Mouse (Mus musculus): ENCODE measurements at regions not wholly inside any gene's neighbourhood (a gene's known extent, or its start where the extent isn't known, plus 50 kb on each side); places are given as distances from the start of the nearest gene placed in this dataset.

GRCm38 (mm10) chr8:32958331-32958730 lies 470.2 kb upstream of the 5930422O12Rik start:
- no peak overlapping the region for H3K4me2 ChIP-seq (ENCODE audit: low read depth, severe bottlenecking)
- 84% methylated on average over 1 of the region's 1 CpGs for WGBS
- H3K36me3 ChIP-seq (ENCODE audit: control insufficient read depth, insufficient read depth, low read length), result no peaks in the 10 kb centered on the region
- DNase-seq (ENCODE audit: low spot score) (no peak), ATAC-seq (ENCODE audit: insufficient number of reproducible peaks, low FRiP score, low TSS enrichment, low read depth) (no peak)
- no peaks in the 10 kb centered on the region for H3K4me1 ChIP-seq (ENCODE audit: control insufficient read depth, insufficient read depth, low read length)
- H3K27ac ChIP-seq (replicated peaks; ENCODE audit: low read depth, low read length), result no peak overlapping the region
- no peak overlapping the region for H3K4me3 ChIP-seq (ENCODE audit: low read depth, low read length)
- H3K9ac ChIP-seq (ENCODE audit: low read length), result no peak overlapping the region
- no peaks in the 10 kb centered on the region for H3K9me3 ChIP-seq (ENCODE audit: control insufficient read depth, low read length)
- H3K27me3 ChIP-seq (ENCODE audit: control insufficient read depth, insufficient read depth, low read length), result no peaks in the 10 kb centered on the region

DNA sequence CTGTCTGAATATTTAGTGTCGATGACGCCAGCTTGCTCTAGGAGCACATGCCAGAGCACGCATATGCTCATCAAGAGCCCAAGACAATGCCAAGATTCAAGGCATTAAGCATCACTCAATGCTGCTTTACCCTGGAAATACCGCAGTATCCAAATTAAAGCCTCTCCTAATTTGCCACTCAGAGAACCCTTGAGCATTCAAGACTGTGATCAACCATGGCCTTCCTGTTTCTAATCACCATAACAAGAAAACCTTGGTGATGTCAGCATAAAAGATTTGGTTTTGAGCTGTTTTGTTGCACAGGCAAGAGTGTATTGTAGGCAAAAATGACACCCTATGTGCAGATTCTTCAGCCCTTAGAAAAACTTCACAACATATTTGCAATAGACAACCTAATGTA lies 469.7 kb upstream of the 5930422O12Rik start:
- Histone ChIP-seq H3K4me1 (ENCODE audit: control insufficient read depth, insufficient read depth, low read length) (no peaks in the 10 kb centered on the region), H3K36me3 (ENCODE audit: control insufficient read depth, insufficient read depth, low read length) (no peaks in the 10 kb centered on the region), H3K9me3 (ENCODE audit: control insufficient read depth, low read length) (no peaks in the 10 kb centered on the region), H3K4me2 (ENCODE audit: low read depth, severe bottlenecking) (no peak overlapping the region), H3K27me3 (ENCODE audit: control insufficient read depth, insufficient read depth, low read length) (no peaks in the 10 kb centered on the region), H3K27ac (replicated peaks; ENCODE audit: low read depth, low read length) (no peak overlapping the region), H3K4me3 (ENCODE audit: low read depth, low read length) (no peak overlapping the region), H3K9ac (ENCODE audit: low read length) (no peak overlapping the region)
- ATAC-seq (ENCODE audit: insufficient number of reproducible peaks, low FRiP score, low TSS enrichment, low read depth), result no peak
- DNase-seq (ENCODE audit: low spot score), result no peak
- WGBS, result 95% methylated on average over 4 of the region's 4 CpGs

- no peak overlapping the region for H3K4me3 ChIP-seq (ENCODE audit: low read depth, low read length)
- H3K27ac ChIP-seq (replicated peaks; ENCODE audit: low read depth, low read length), result no peak overlapping the region
- H3K9me3 ChIP-seq (ENCODE audit: control insufficient read depth, low read length), result no peaks in the 10 kb centered on the region
- H3K4me1 ChIP-seq (ENCODE audit: control insufficient read depth, insufficient read depth, low read length), result no peaks in the 10 kb centered on the region
- no peak overlapping the region for H3K4me2 ChIP-seq (ENCODE audit: low read depth, severe bottlenecking)
- no peaks in the 10 kb centered on the region for H3K36me3 ChIP-seq (ENCODE audit: control insufficient read depth, insufficient read depth, low read length)
- ATAC-seq (ENCODE audit: insufficient number of reproducible peaks, low FRiP score, low TSS enrichment, low read depth) (no peak), DNase-seq (ENCODE audit: low spot score) (no peak)
- no peaks in the 10 kb centered on the region for H3K27me3 ChIP-seq (ENCODE audit: control insufficient read depth, insufficient read depth, low read length)
- no peak overlapping the region for H3K9ac ChIP-seq (ENCODE audit: low read length)
- 93% methylated on average over 12 of the region's 12 CpGs for WGBS
These were observed 469.0 kb upstream of the 5930422O12Rik start for GRCm38 (mm10) chr8:32959326-32960064.

- H3K36me3 ChIP-seq (ENCODE audit: control insufficient read depth, insufficient read depth, low read length), result no peaks in the 10 kb centered on the region
- no peak for DNase-seq (ENCODE audit: low spot score)
- no peak for ATAC-seq (ENCODE audit: insufficient number of reproducible peaks, low FRiP score, low TSS enrichment, low read depth)
- no peaks in the 10 kb centered on the region for H3K27me3 ChIP-seq (ENCODE audit: control insufficient read depth, insufficient read depth, low read length)
- 84% methylated on average over 3 of the region's 3 CpGs for WGBS
- H3K4me2 ChIP-seq (ENCODE audit: low read depth, severe bottlenecking), result no peak overlapping the region
- H3K9me3 ChIP-seq (ENCODE audit: control insufficient read depth, low read length), result no peaks in the 10 kb centered on the region
- no peaks in the 10 kb centered on the region for H3K4me1 ChIP-seq (ENCODE audit: control insufficient read depth, insufficient read depth, low read length)
- no peak overlapping the region for H3K4me3 ChIP-seq (ENCODE audit: low read depth, low read length)
- H3K27ac ChIP-seq (replicated peaks; ENCODE audit: low read depth, low read length), result no peak overlapping the region
- no peak overlapping the region for H3K9ac ChIP-seq (ENCODE audit: low read length)
These were observed 438.3 kb upstream of the 5930422O12Rik start for GRCm38 (mm10) chr8:32990216-32990615.

DNA sequence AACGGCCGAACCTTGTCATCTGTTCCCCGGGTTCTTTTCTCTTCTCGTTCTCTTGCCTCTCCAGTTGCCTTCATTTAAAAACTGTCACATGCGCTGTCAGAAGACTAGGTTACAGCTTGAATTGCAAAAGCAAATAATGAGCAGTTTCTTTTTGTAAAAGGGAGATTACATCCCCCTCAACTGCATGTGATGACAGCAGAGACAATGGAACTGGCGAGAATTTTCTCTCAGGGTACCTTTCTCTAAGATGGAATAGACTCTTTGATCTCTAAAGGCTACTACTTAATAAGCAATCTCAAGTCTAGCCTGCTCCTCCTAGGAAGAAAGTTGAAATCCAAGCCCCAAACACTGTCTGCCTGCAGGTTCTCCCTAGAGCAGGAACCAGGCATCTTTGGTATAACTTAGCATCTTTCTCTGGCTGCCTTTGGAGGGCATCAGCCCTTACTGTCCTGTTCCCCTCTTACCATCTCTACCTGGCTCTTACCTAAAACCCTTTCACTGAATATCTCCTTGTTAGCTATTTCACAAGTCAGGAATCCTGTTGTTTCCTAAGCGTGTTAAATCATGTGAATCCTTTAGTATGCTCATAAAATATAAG lies 424.4 kb upstream of the 5930422O12Rik start:
- Histone ChIP-seq H3K36me3 (ENCODE audit: control insufficient read depth, insufficient read depth, low read length) (no peaks in the 10 kb centered on the region), H3K27ac (replicated peaks; ENCODE audit: low read depth, low read length) (no peak overlapping the region), H3K27me3 (ENCODE audit: control insufficient read depth, insufficient read depth, low read length) (no peaks in the 10 kb centered on the region), H3K4me1 (ENCODE audit: control insufficient read depth, insufficient read depth, low read length) (no peaks in the 10 kb centered on the region), H3K4me2 (ENCODE audit: low read depth, severe bottlenecking) (no peak overlapping the region), H3K9ac (ENCODE audit: low read length) (no peak overlapping the region), H3K9me3 (ENCODE audit: control insufficient read depth, low read length) (no peaks in the 10 kb centered on the region), H3K4me3 (ENCODE audit: low read depth, low read length) (no peak overlapping the region)
- WGBS, result 75% methylated on average over 7 of the region's 7 CpGs
- no peak for DNase-seq (ENCODE audit: low spot score)
- ATAC-seq (ENCODE audit: insufficient number of reproducible peaks, low FRiP score, low TSS enrichment, low read depth), result no peak

GRCm38 (mm10) chr8:33004570-33004969 lies 423.9 kb upstream of the 5930422O12Rik start:
- Histone ChIP-seq H3K4me1 (ENCODE audit: control insufficient read depth, insufficient read depth, low read length) (no peaks in the 10 kb centered on the region), H3K4me2 (ENCODE audit: low read depth, severe bottlenecking) (no peak overlapping the region), H3K27ac (replicated peaks; ENCODE audit: low read depth, low read length) (no peak overlapping the region), H3K9ac (ENCODE audit: low read length) (no peak overlapping the region), H3K9me3 (ENCODE audit: control insufficient read depth, low read length) (no peaks in the 10 kb centered on the region), H3K4me3 (ENCODE audit: low read depth, low read length) (no peak overlapping the region), H3K36me3 (ENCODE audit: control insufficient read depth, insufficient read depth, low read length) (no peaks in the 10 kb centered on the region), H3K27me3 (ENCODE audit: control insufficient read depth, insufficient read depth, low read length) (no peaks in the 10 kb centered on the region)
- ATAC-seq (ENCODE audit: insufficient number of reproducible peaks, low FRiP score, low TSS enrichment, low read depth), result no peak
- DNase-seq (ENCODE audit: low spot score), result no peak
- 60% methylated on average over 2 of the region's 2 CpGs for WGBS

GRCm38 (mm10) chr8:33010106-33010505 lies 418.4 kb upstream of the 5930422O12Rik start:
- Histone ChIP-seq H3K27me3 (ENCODE audit: control insufficient read depth, insufficient read depth, low read length) (no peaks in the 10 kb centered on the region), H3K27ac (replicated peaks; ENCODE audit: low read depth, low read length) (no peak overlapping the region), H3K9me3 (ENCODE audit: control insufficient read depth, low read length) (no peaks in the 10 kb centered on the region), H3K9ac (ENCODE audit: low read length) (no peak overlapping the region), H3K4me3 (ENCODE audit: low read depth, low read length) (no peak overlapping the region), H3K36me3 (ENCODE audit: control insufficient read depth, insufficient read depth, low read length) (no peaks in the 10 kb centered on the region), H3K4me1 (ENCODE audit: control insufficient read depth, insufficient read depth, low read length) (no peaks in the 10 kb centered on the region), H3K4me2 (ENCODE audit: low read depth, severe bottlenecking) (no peak overlapping the region)
- no peak for DNase-seq (ENCODE audit: low spot score)
- no peak for ATAC-seq (ENCODE audit: insufficient number of reproducible peaks, low FRiP score, low TSS enrichment, low read depth)

DNA sequence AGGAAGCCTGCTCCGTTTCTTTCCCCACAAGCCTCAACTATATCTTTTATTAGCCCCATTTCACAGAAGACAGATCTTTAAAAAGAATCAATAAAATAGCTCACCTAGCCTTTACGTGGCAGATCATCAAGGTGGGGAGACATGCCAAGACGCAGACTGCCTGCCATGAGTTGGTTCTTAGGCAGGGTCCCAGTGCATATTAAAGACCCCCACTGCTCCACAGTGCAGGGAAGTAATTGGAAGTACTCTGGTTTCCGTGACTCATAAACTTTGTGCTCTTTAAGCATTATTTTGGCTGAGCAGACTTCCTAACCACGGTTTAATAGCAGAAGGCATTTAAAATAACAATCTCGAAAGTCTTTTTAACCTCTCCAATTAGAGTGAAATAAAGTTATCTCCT lies 415.7 kb upstream of the 5930422O12Rik start:
- no peak overlapping the region for H3K4me3 ChIP-seq (ENCODE audit: low read depth, low read length)
- H3K9me3 ChIP-seq (ENCODE audit: control insufficient read depth, low read length), result no peaks in the 10 kb centered on the region
- no peak overlapping the region for H3K9ac ChIP-seq (ENCODE audit: low read length)
- no peaks in the 10 kb centered on the region for H3K36me3 ChIP-seq (ENCODE audit: control insufficient read depth, insufficient read depth, low read length)
- no peak for ATAC-seq (ENCODE audit: insufficient number of reproducible peaks, low FRiP score, low TSS enrichment, low read depth)
- H3K4me1 ChIP-seq (ENCODE audit: control insufficient read depth, insufficient read depth, low read length), result no peaks in the 10 kb centered on the region
- no peak overlapping the region for H3K4me2 ChIP-seq (ENCODE audit: low read depth, severe bottlenecking)
- WGBS, result 45% methylated on average over 6 of the region's 6 CpGs
- no peak overlapping the region for H3K27ac ChIP-seq (replicated peaks; ENCODE audit: low read depth, low read length)
- H3K27me3 ChIP-seq (ENCODE audit: control insufficient read depth, insufficient read depth, low read length), result no peaks in the 10 kb centered on the region
- no peak for DNase-seq (ENCODE audit: low spot score)

DNA sequence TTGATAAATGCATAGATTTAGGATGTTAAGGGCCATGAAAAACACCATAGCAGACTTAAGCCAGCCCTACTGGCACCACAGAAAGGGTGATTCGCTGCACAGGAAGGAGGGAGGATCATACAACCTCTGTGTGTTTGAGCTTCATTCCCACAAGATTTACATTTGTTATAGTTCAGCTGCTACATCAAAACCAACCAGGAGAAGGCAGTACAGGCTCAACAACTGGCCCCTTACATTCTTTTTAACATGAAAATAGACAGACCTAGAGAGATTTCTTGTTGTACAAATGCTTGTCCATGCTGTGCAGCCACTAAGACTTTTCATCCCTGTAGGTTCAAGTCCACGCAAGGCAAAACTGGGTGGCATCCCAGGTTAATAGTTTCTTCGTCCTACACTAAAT lies 412.6 kb upstream of the 5930422O12Rik start:
- no peak for DNase-seq (ENCODE audit: low spot score)
- H3K4me2 ChIP-seq (ENCODE audit: low read depth, severe bottlenecking), result no peak overlapping the region
- ATAC-seq (ENCODE audit: insufficient number of reproducible peaks, low FRiP score, low TSS enrichment, low read depth), result no peak
- H3K36me3 ChIP-seq (ENCODE audit: control insufficient read depth, insufficient read depth, low read length), result no peaks in the 10 kb centered on the region
- no peak overlapping the region for H3K27ac ChIP-seq (replicated peaks; ENCODE audit: low read depth, low read length)
- no peaks in the 10 kb centered on the region for H3K27me3 ChIP-seq (ENCODE audit: control insufficient read depth, insufficient read depth, low read length)
- H3K9me3 ChIP-seq (ENCODE audit: control insufficient read depth, low read length), result no peaks in the 10 kb centered on the region
- H3K4me3 ChIP-seq (ENCODE audit: low read depth, low read length), result no peak overlapping the region
- 68% methylated on average over 3 of the region's 3 CpGs for WGBS
- H3K9ac ChIP-seq (ENCODE audit: low read length), result no peak overlapping the region
- no peaks in the 10 kb centered on the region for H3K4me1 ChIP-seq (ENCODE audit: control insufficient read depth, insufficient read depth, low read length)
